Mouse (Mus musculus) embryonic facial prominence, embryonic 15.5 days (tissue): ENCODE measurements at regions not wholly inside any gene's neighbourhood (a gene's known extent, or its start where the extent isn't known, plus 50 kb on each side); places are given as distances from the start of the nearest gene placed in this dataset.

ENCODE experiments used
- ATAC-seq: fragments of 200-750 bp; cut with Nextera tagmentation; 2 replicates; pipeline ENCODE4 v1.8.0; 2017; ENCODE audit warnings: low read depth, moderate TSS enrichment; ENCODE audit not compliant: insufficient number of reproducible peaks, low FRiP score, low TSS enrichment
- H3K27ac ChIP-seq: fragments of 300-500 bp; sonication (generic); replicated peaks from 2 replicates; pipeline ENCODE4 v1.5.1; 2015; ENCODE audit warnings: mild to moderate bottlenecking, inconsistent platforms
- H3K27me3 ChIP-seq: fragments of 300-500 bp; sonication (generic); 2 replicates; pipeline ENCODE4 v1.6.1; 2015; ENCODE audit warnings: inconsistent platforms
- H3K36me3 ChIP-seq: fragments of 300-500 bp; sonication (generic); 2 replicates; pipeline ENCODE4 v1.6.1; 2015; ENCODE audit warnings: mild to moderate bottlenecking, inconsistent platforms
- H3K4me1 ChIP-seq: fragments of 300-500 bp; sonication (generic); 2 replicates; pipeline ENCODE4 v1.6.1; 2015; ENCODE audit warnings: inconsistent platforms
- H3K4me2 ChIP-seq: fragments of 300-500 bp; sonication (generic); replicated peaks from 2 replicates; pipeline ENCODE4 v1.6.1; 2015; ENCODE audit warnings: mild to moderate bottlenecking, inconsistent platforms
- H3K4me3 ChIP-seq: fragments of 300-500 bp; sonication (generic); replicated peaks from 2 replicates; pipeline ENCODE4 v1.5.1; 2015; ENCODE audit warnings: mild to moderate bottlenecking, inconsistent platforms
- H3K9ac ChIP-seq: fragments of 300-500 bp; sonication (generic); 2 replicates; pipeline ENCODE4 v1.6.1; 2015; ENCODE audit warnings: inconsistent platforms
- H3K9me3 ChIP-seq: fragments of 300-500 bp; sonication (generic); replicated peaks from 2 replicates; pipeline ENCODE4 v1.6.1; 2016; ENCODE audit warnings: inconsistent platforms
- WGBS: fragments of 180-500 bp; shearing (Covaris S2); methylation state at CpG from one replicate; pipeline ENCODE4 v1.1.7; 2015; 5-methylcytosine and 5-hydroxymethylcytosine counted together

DNA sequence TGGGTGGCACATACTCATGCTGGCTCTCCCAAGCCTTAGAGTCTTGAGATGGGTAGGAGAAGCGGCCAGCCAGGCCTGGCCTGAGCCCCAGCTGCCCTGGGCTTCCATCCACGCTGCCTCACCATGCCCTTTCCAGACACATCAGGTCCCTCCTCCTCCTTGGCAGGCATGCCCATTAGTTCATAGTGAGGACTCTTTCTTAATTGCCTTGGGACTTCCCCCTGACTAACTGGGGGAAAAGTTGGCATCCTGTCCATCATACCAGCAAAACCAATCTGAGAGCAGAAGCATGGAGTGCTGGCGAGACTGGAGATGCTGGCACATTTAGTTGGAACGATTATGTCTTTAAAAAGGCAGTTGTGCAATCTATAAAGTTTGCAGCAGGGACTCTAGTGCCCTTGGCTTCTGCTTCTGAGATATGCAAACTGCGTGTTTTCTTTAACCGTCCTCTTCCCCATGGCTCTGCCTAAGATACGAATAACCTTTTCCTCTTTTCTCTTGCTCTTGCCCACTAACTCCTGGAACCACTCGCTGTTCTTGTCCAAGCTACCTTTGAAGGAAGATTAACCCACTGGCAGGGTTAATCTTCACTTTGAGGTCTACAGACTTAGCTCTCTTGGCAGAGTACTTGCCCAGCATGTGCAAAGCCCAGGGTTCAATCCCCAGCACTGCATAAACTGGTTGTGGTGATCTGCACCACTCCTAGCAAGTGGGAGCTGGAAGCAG lies 62.2 kb upstream of the Tle3 start:
- Histone ChIP-seq H3K36me3 (no peaks in the 10 kb centered on the region), H3K27ac (no peak overlapping the region), H3K4me1 (peaks cover 8% of the 10 kb centered on the region; the same call in 1 of the 2 replicates), H3K4me3 (no peak overlapping the region), H3K9ac (no peak overlapping the region), H3K9me3 (no peaks in the 10 kb centered on the region), H3K4me2 (no peak overlapping the region), H3K27me3 (peaks cover 21% of the 10 kb centered on the region)
- ATAC-seq, result no peak
- 76% methylated on average over 8 of the region's 8 CpGs for WGBS

DNA sequence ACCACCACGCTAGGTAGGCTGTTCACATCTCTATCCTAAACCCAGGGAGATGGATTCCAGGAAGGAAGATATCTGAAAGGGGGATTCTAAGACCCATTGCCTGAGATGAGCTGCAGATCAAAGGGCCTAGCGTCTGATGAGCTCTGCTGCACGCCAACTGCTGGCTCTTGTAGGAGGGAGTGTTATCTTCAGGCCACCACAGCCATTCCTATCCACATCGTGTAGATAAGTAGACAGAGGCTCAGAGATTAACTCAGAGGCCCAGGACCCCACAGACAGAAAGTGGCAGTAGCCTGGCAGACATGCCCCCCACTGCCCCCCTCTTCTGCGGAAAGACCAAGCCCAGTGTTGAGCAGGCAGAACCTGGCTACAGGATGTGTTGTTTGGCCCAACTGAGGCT lies 61.6 kb upstream of the Tle3 start:
- peaks cover 14% of the 10 kb centered on the region for H3K4me1 ChIP-seq
- H3K4me3 ChIP-seq, result no peak overlapping the region
- no peak overlapping the region for H3K4me2 ChIP-seq
- no peak for ATAC-seq
- no peak overlapping the region for H3K27ac ChIP-seq
- 83% methylated on average over 5 of the region's 5 CpGs for WGBS
- H3K27me3 ChIP-seq, result peaks cover 21% of the 10 kb centered on the region
- no peaks in the 10 kb centered on the region for H3K9me3 ChIP-seq
- H3K9ac ChIP-seq, result no peak overlapping the region
- H3K36me3 ChIP-seq, result no peaks in the 10 kb centered on the region

DNA sequence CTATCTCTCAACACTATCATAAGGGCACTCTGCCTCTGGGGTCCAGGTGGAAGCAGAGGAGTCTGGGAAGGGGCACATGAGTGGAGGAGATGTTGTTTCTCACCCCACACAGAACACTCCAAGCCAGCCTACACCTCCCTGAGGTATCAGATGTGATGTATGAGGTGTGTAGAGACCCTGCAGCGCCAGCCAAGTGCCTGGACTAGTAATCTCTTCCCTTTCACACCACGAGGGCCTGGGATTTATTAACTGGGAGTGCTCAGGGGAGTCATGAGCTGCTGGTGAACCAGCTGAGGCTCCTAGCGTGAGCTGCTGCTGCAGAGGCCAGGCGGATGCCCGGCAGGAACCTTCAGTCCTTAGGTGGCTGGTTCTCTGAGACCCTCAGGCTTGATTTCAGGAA lies 60.6 kb upstream of the Tle3 start:
- WGBS, result 45% methylated on average over 5 of the region's 5 CpGs
- Histone ChIP-seq H3K9ac (no peak overlapping the region), H3K4me3 (no peak overlapping the region), H3K9me3 (no peaks in the 10 kb centered on the region), H3K4me2 (no peak overlapping the region), H3K36me3 (no peaks in the 10 kb centered on the region), H3K27me3 (peaks cover 21% of the 10 kb centered on the region), H3K4me1 (peaks cover 24% of the 10 kb centered on the region), H3K27ac (no peak overlapping the region)
- ATAC-seq, result no peak

DNA sequence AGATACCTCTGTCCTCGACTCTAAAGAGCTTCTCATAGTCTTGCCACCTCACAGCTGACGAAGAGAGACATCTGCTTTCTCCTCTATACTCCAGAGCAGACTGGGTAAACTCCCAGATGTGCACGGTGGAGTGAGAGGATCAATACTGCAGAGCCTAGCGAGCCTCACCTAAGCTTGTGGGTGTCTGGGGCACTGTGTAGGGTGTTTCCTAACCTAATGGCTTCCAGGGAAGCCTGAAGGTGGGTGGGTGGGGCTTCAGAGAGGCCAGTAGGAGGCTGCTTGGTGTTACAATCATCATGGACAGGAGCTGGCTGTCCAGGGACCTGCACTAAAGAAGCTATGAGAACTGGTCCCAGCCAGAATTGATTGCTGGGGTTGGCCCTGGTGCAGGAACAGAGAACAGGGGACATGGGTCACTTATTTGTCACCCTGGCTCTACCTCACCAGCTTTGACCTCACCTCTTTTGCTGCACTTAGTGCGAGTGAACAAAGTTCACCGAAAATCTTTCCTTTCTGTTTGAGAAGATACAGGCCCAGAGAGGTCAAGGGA lies 57.5 kb upstream of the Tle3 start:
- H3K9me3 ChIP-seq, result no peaks in the 10 kb centered on the region
- no peak overlapping the region for H3K27ac ChIP-seq
- H3K4me2 ChIP-seq, result no peak overlapping the region
- H3K4me1 ChIP-seq, result peaks cover 30% of the 10 kb centered on the region
- no peak for ATAC-seq
- peaks cover 21% of the 10 kb centered on the region for H3K27me3 ChIP-seq
- no peak overlapping the region for H3K4me3 ChIP-seq
- 64% methylated on average over 6 of the region's 6 CpGs for WGBS
- no peaks in the 10 kb centered on the region for H3K36me3 ChIP-seq
- no peak overlapping the region for H3K9ac ChIP-seq

DNA sequence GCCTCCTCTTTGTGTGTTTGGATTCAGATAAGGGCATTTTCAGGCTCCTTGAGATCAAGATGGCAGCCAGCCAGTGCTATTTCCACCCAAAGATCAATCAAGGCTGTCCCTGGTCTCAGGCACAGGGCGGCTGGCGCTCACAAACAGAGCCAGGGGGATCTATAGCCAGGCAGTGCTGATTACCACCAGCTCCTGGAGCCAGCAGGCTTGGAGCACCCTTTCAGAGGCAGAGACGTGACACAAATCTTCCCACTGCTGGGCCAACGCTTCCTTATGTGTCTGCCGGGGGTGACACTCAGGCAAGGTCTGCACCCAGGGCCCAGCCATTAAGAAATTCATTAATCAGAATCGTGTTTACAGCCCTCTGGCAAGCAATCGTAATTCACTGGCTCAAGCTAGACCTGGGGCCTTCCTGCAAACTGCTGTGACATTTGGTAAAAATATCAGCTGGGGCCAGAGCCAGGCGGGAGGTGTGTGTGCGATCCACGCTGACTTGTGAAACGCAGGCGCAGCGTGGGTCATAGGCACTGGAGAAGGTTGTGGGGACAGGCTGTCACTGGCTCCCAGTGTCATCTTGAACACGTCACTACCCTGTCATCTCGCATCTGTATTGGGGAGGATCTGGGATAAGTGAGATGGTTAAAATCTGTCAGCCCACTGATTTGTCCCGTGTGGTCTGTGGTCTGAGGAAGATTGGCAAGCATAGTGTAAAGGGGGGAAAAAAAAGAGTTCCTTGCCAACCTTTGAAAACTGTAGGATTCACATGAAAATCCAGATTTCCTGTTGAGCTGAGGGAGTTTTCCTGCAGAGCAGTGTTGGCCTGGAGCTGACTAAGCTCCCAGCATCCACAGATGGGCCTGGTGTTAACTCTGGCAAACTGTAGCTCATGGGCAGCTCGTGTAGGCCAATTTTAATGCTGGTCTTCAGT lies 56.5 kb upstream of the Tle3 start:
- Histone ChIP-seq H3K9me3 (no peaks in the 10 kb centered on the region), H3K4me2 (no peak overlapping the region; the same call in 1 of the 2 replicates), H3K27me3 (peaks cover 21% of the 10 kb centered on the region), H3K9ac (no peak overlapping the region), H3K4me3 (no peak overlapping the region), H3K36me3 (no peaks in the 10 kb centered on the region), H3K27ac (peak overlapping the region; percentile 45), H3K4me1 (peaks cover 30% of the 10 kb centered on the region)
- 41% methylated on average over 17 of the region's 17 CpGs for WGBS
- ATAC-seq, result peak; percentile 26

DNA sequence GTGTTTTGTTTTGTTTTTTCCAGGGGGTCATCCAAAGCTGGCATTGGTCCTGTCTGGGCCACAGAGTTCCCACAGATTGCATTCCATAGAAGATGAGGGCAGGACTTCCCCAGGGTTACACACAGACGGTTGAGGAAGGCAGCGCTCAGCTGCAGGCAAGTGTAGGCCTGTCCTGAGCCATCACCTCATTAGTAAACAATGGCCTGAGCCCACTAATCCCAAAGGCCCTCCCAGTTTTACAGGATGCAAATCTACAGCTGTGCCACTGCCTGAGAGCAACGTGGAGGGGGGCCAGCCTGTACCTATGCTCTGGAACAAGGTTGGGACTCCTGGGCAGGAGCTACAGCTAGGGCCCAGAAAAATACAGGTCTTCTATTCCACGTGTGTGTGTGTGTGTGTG lies 55.7 kb upstream of the Tle3 start:
- 35% methylated on average over 4 of the region's 4 CpGs for WGBS
- H3K4me3 ChIP-seq, result no peak overlapping the region
- peaks cover 21% of the 10 kb centered on the region for H3K27me3 ChIP-seq
- no peak overlapping the region for H3K9ac ChIP-seq
- H3K9me3 ChIP-seq, result no peaks in the 10 kb centered on the region
- peaks cover 31% of the 10 kb centered on the region for H3K4me1 ChIP-seq
- peak overlapping the region; percentile 45; the same call in 1 of the 2 replicates for H3K27ac ChIP-seq
- no peaks in the 10 kb centered on the region for H3K36me3 ChIP-seq
- peak; percentile 21; the same call in 1 of the 2 replicates for ATAC-seq
- H3K4me2 ChIP-seq, result no peak overlapping the region; the same call in 1 of the 2 replicates

DNA sequence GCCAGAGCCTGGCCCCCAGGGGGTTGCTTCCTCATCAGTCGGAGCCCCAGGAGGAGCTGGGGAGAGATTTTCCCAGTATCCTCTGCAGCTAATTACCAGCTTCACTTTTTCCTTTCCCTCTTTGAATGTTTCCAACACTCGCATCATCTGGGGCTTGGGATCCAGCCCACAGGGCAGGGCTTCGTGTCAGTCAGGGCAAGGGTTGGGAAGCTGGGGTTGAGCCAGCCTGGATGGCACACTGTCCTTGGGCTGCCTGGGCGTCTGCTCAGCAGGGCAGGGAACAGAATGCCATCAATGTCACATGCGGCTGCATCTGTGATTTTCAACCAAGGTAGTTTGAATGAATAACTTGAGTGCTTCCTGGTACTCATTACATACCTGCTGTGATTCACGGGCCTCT lies 52.4 kb upstream of the Tle3 start:
- no peak overlapping the region for H3K4me3 ChIP-seq
- no peaks in the 10 kb centered on the region for H3K9me3 ChIP-seq
- H3K4me2 ChIP-seq, result no peak overlapping the region
- H3K4me1 ChIP-seq, result peaks cover 45% of the 10 kb centered on the region
- no peak overlapping the region for H3K27ac ChIP-seq
- no peak for ATAC-seq
- H3K27me3 ChIP-seq, result peaks cover 8% of the 10 kb centered on the region; the same call in 1 of the 2 replicates
- WGBS, result 46% methylated on average over 6 of the region's 6 CpGs
- no peaks in the 10 kb centered on the region for H3K36me3 ChIP-seq
- no peak overlapping the region for H3K9ac ChIP-seq

DNA sequence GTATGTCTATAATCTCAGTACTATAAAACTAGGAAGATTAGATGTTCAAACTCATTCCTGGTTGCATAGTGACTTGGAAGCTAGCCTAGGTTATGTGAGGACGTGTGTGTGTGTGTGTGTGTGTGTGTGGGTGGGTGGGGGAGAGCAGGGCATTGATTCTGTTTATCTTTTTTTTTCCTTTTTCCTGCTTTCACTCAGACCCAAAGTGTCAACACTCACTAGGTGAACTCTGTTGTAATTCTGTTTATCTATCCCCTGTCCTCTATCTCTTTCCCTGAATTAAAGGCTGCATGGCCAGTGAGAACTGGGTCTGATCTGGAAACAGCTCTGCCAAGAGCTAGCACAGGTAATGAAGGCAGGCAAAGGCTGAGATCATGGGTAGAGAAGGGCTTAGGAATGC lies 50.9 kb upstream of the Tle3 start:
- Histone ChIP-seq H3K27ac (no peak overlapping the region), H3K4me3 (no peak overlapping the region), H3K27me3 (peaks cover 8% of the 10 kb centered on the region), H3K4me2 (no peak overlapping the region), H3K36me3 (no peaks in the 10 kb centered on the region), H3K4me1 (peaks cover 29% of the 10 kb centered on the region), H3K9me3 (no peaks in the 10 kb centered on the region), H3K9ac (no peak overlapping the region)
- ATAC-seq, result no peak
- WGBS, result 70% methylated on average over 1 of the region's 1 CpGs

DNA sequence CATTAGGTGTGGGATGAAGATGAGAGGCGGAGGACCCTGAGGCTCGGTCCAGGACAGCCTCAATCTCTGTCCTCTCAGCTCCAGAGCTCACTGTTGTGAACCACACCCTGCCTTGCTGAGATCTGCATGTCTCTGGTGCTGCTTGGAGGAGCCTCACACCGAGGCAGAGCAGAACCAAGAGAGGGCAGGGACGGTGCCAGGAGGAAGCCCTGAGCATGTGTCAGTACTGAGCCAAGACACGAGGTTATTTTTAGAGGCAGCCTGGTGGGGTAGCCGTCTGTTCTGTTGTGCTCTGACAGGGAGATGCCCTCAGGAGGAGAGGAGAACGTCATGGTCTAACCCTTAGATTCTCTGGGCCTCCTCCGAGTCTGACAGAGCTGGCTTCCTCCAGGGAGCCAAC lies 50.3 kb upstream of the Tle3 start:
- H3K36me3 ChIP-seq, result no peaks in the 10 kb centered on the region
- H3K4me3 ChIP-seq, result no peak overlapping the region
- H3K4me1 ChIP-seq, result peaks cover 24% of the 10 kb centered on the region
- no peak overlapping the region for H3K4me2 ChIP-seq
- WGBS, result 36% methylated on average over 8 of the region's 8 CpGs
- no peak overlapping the region for H3K9ac ChIP-seq
- H3K27me3 ChIP-seq, result peaks cover 9% of the 10 kb centered on the region
- ATAC-seq, result 0 out of 2 replicates have a peak, but pooled peaks have one; percentile 21
- no peaks in the 10 kb centered on the region for H3K9me3 ChIP-seq
- H3K27ac ChIP-seq, result no peak overlapping the region

DNA sequence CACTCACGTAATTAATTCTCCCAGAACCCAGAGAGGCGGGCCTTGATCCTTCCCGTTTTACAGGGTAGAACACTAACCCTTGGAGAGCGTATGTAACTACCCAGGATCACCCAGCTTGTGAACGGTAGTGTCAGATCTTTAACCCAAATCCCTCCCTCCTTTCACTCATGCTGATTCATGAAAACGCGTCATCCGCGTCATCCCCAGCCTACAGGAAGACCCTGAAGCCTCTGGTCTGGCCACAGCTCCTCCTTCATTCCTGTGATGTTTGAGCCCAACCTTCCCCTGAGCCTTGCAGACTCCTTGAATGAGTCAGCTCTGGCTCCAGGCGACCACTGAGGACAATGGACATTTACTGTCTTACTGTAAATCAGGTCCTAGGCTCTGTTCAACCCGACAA lies 49.8 kb upstream of the Tle3 start:
- Histone ChIP-seq H3K4me1 (peaks cover 20% of the 10 kb centered on the region), H3K4me2 (no peak overlapping the region), H3K27ac (no peak overlapping the region), H3K4me3 (no peak overlapping the region), H3K36me3 (no peaks in the 10 kb centered on the region), H3K9me3 (no peaks in the 10 kb centered on the region), H3K9ac (no peak overlapping the region), H3K27me3 (peaks cover 12% of the 10 kb centered on the region)
- ATAC-seq, result no peak
- 58% methylated on average over 11 of the region's 11 CpGs for WGBS
